Mouse (Mus musculus) embryonic facial prominence, embryonic 11.5 days (tissue): ENCODE measurements around the gene Ehhadh. TPM values are rescaled to one million over a fixed set of nuclear protein-coding genes. Genes with fewer than 3 reads are reported as not detected.
A peak's percentile ranks its signal among the peaks of the same experiment; 100 is the strongest.

Source experiments
- ATAC-seq: fragments of 200-750 bp; cut with Nextera tagmentation; replicated peaks from 2 replicates; pipeline ENCODE4 v1.8.0; 2017; ENCODE audit warnings: low read depth; ENCODE audit not compliant: insufficient number of reproducible peaks, low FRiP score, low TSS enrichment
- DNase-seq: peaks from one replicate; pipeline ENCODE4 v3.0.0-alpha.2; 2015; ENCODE audit warnings: low spot score
- H3K27ac ChIP-seq: fragments of 300-500 bp; sonication (generic); replicated peaks from 2 replicates; pipeline ENCODE4 v1.5.1; 2014; ENCODE audit warnings: mild to moderate bottlenecking, low read depth, low read length, control low read depth
- H3K27me3 ChIP-seq: fragments of 300-500 bp; sonication (generic); 2 replicates; pipeline ENCODE4 v1.6.1; 2014; ENCODE audit warnings: mild to moderate bottlenecking, low read length, moderate library complexity, mixed read lengths; ENCODE audit not compliant: control insufficient read depth, insufficient read depth
- H3K36me3 ChIP-seq: fragments of 300-500 bp; sonication (generic); replicated peaks from 2 replicates; pipeline ENCODE4 v1.6.1; 2014; ENCODE audit warnings: low read depth, mild to moderate bottlenecking, low read length, moderate library complexity, mixed read lengths; ENCODE audit not compliant: control insufficient read depth, insufficient read depth
- H3K4me1 ChIP-seq: fragments of 300-500 bp; sonication (generic); 2 replicates; pipeline ENCODE4 v1.6.1; 2014; ENCODE audit warnings: low read length, mixed read lengths; ENCODE audit not compliant: control insufficient read depth, insufficient read depth
- H3K4me2 ChIP-seq: fragments of 300-500 bp; sonication (generic); 2 replicates; pipeline ENCODE4 v1.6.1; 2014; ENCODE audit warnings: low read depth, mild to moderate bottlenecking, control low read depth, low read length, moderate library complexity
- H3K4me3 ChIP-seq: fragments of 300-500 bp; sonication (generic); 2 replicates; pipeline ENCODE4 v1.5.1; 2014; ENCODE audit warnings: low read depth, low read length, control low read depth
- H3K9ac ChIP-seq: fragments of 300-500 bp; sonication (generic); replicated peaks from 2 replicates; pipeline ENCODE4 v1.6.1; 2014; ENCODE audit warnings: mild to moderate bottlenecking, control low read depth, low read length
- H3K9me3 ChIP-seq: fragments of 300-500 bp; sonication (generic); replicated peaks from 2 replicates; pipeline ENCODE4 v1.6.1; 2016; ENCODE audit warnings: mild to moderate bottlenecking, low read length, inconsistent platforms, mixed read lengths; ENCODE audit not compliant: control insufficient read depth
- WGBS: fragments of 180-500 bp; shearing (Covaris S2); extraction: QIAGEN DNeasy Blood & Tissue Kit; methylation state at CpG from one replicate; pipeline ENCODE4 v1.1.7; 2014; 5-methylcytosine and 5-hydroxymethylcytosine counted together
- polyA plus RNA-seq: library from polyadenylated mRNA; unstranded; fragments of >200 nt; fragmentation: Nextera tagmentation; extraction: Ambion mirVana; gene quantifications from 2 replicates; pipeline ENCODE4 v1.2.1, GENCODE M21; 2014

Ehhadh gene
- polyA plus RNA-seq, 1 experiment from 2014 or later = 2.1 TPM

DNA sequence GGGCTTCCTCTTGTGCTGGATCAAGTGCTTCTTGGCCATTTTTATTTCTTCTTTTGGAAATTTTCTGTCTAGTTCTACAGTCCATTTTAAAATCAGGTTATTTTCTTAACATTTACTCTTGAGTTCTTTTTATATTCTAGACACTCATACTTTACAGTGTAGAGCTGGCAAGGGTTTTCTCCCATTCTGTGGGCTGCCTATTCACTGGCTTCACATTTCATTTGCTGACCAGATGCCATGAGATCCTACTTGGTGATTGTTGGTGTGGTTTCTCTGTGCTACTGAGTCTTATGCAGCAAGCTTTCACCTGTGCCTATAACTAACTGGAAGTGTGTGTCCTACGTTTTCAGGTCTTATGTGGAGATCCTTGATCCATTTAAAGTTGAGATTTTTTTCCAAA is 29.2 kb downstream of the Ehhadh start:
- H3K9me3 ChIP-seq = no peaks in the 10 kb centered on the region
- no peak overlapping the region for H3K27ac ChIP-seq
- DNase-seq (no peak), ATAC-seq (no peak)
- no peaks in the 10 kb centered on the region for H3K36me3 ChIP-seq
- H3K4me3 ChIP-seq = no peak overlapping the region
- H3K27me3 ChIP-seq = no peaks in the 10 kb centered on the region
- no peak overlapping the region for H3K4me2 ChIP-seq
- no peaks in the 10 kb centered on the region for H3K4me1 ChIP-seq
- no peak overlapping the region for H3K9ac ChIP-seq
- 73% methylated on average over 1 of the region's 1 CpGs for WGBS

DNA sequence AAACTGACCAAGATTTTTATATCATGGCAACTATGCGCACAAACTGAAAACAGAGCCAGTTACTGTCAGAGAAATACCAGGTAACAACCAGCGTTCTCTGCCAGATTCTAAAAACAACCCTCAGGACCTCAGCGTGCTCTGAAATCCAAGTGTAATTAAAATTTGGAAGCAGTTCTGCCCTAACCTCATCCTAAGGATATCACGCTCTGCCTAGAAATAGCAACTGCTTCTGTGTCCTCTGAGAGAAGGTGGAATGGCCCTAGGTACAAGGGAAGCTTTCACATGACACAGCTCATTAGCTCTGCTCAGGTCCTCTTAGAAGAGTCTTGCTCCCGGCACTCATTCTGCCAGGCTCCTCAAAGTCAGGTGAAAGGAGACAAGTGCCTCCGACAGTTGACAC is 44.2 kb downstream of the Ehhadh start:
- 90% methylated on average over 6 of the region's 6 CpGs for WGBS
- Histone ChIP-seq H3K27ac (no peak overlapping the region), H3K9me3 (no peaks in the 10 kb centered on the region), H3K4me2 (no peak overlapping the region), H3K9ac (no peak overlapping the region), H3K4me3 (no peak overlapping the region), H3K36me3 (no peaks in the 10 kb centered on the region), H3K4me1 (no peaks in the 10 kb centered on the region), H3K27me3 (no peaks in the 10 kb centered on the region)
- DNase-seq = no peak
- no peak for ATAC-seq

DNA sequence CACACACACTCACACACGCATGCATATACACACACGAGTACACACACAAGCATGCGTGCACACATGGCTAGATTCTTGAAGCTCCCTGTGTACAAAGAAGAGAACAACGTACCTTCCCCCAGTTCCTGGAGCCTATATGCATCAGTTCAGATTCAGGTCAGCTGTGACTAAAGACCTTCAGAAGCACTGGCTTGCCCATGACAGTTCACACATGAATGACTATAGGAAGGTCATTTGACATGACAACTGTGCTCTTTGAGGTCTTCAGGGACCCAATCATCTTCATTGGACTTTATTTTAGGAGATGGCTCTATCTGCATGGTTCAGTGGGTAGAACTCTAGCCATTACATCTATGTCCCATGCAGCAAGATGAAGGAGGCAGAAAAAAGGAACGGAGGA is 44.7 kb downstream of the Ehhadh start:
- no peak overlapping the region for H3K4me2 ChIP-seq
- DNase-seq = no peak
- H3K4me1 ChIP-seq = no peaks in the 10 kb centered on the region
- 86% methylated on average over 5 of the region's 5 CpGs for WGBS
- H3K27ac ChIP-seq = no peak overlapping the region
- no peak overlapping the region for H3K9ac ChIP-seq
- no peak for ATAC-seq
- H3K27me3 ChIP-seq = no peaks in the 10 kb centered on the region
- no peak overlapping the region for H3K4me3 ChIP-seq
- H3K9me3 ChIP-seq = no peaks in the 10 kb centered on the region
- H3K36me3 ChIP-seq = no peaks in the 10 kb centered on the region

DNA sequence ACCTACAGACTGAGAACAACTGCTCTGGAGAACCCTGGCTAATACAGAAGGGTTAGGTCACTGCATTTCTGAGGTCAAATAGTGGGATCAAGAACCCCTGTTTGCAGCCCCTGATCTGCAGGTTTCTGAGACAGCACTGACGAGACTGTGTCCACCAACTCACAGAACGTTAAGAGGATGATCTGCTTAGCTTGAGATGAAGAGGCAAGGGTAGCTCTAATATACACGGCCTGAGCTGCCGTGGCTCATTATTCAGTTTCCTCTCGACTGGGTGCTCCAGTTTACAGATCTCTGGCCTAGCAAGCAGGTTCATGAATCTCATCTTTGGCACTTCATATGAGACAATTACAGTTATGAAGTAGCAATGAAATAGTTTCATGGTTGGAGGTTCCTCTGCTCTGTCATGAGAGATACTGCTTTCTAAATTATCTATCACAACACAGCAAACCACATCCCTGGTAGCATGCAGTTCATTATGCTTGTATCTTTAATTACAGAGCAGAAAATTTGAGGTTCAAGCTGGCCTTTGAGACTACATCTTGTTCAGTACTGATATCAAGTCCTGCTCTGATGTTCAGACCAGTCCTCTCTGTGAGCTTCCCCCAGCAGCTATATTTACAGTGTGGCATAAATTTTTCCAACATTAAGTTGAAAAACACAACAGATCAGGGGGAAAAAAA is 45.3 kb downstream of the Ehhadh start:
- Histone ChIP-seq H3K27me3 (no peaks in the 10 kb centered on the region), H3K4me3 (no peak overlapping the region), H3K27ac (no peak overlapping the region), H3K9me3 (no peaks in the 10 kb centered on the region), H3K4me2 (no peak overlapping the region), H3K4me1 (no peaks in the 10 kb centered on the region), H3K9ac (no peak overlapping the region), H3K36me3 (no peaks in the 10 kb centered on the region)
- ATAC-seq (no peak), DNase-seq (no peak)
- 80% methylated on average over 5 of the region's 5 CpGs for WGBS

DNA sequence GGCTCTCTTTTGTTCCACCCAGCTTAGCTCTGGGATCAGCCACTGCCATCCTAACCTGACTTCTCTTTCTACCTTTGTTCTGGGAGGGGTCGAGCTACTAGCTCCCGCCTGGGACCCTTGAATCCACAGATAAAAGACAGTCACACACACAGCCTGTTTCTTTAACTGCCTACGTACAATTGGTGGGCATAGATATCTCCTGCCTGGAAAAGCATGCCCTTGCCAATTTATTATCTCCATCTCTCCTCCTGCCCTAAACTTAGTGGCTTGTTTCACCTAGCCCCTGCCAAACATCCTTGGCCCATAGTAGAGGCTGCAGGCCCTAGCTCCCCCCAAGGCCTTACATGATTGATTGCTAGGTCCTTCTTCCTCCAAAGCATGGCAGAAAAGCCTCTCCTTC is 46.1 kb downstream of the Ehhadh start:
- no peak overlapping the region for H3K9ac ChIP-seq
- H3K4me2 ChIP-seq = no peak overlapping the region
- H3K36me3 ChIP-seq = no peaks in the 10 kb centered on the region
- no peak overlapping the region for H3K27ac ChIP-seq
- no peaks in the 10 kb centered on the region for H3K4me1 ChIP-seq
- no peaks in the 10 kb centered on the region for H3K9me3 ChIP-seq
- H3K4me3 ChIP-seq = no peak overlapping the region
- 78% methylated on average over 3 of the region's 3 CpGs for WGBS
- DNase-seq = no peak
- no peaks in the 10 kb centered on the region for H3K27me3 ChIP-seq
- ATAC-seq = no peak

DNA sequence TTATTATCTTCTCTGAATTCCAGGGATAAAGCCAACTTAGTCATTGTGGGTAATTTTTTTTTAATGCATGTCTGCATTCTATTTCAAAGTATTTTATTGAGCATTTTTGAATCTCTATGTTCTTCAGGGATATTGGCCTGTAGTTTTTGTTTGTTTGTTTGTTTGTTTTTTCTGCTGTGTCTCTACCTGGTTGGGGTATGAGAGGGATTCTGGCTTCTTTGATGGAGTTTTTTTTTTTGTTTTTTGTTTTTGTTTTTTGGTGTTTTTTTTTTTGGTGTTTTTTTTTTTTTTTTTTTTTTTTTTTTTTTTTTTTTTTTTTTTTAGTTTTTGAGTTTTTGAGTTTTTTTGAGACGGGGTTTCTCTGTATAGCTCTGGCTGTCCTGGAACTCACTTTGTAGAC is 52.0 kb downstream of the Ehhadh start:
- WGBS = 100% methylated on average over 1 of the region's 1 CpGs
- Histone ChIP-seq H3K36me3 (no peaks in the 10 kb centered on the region), H3K4me1 (no peaks in the 10 kb centered on the region), H3K27ac (no peak overlapping the region), H3K9ac (no peak overlapping the region), H3K27me3 (no peaks in the 10 kb centered on the region), H3K4me2 (no peak overlapping the region), H3K9me3 (no peaks in the 10 kb centered on the region), H3K4me3 (no peak overlapping the region)
- DNase-seq = no peak
- ATAC-seq = no peak

DNA sequence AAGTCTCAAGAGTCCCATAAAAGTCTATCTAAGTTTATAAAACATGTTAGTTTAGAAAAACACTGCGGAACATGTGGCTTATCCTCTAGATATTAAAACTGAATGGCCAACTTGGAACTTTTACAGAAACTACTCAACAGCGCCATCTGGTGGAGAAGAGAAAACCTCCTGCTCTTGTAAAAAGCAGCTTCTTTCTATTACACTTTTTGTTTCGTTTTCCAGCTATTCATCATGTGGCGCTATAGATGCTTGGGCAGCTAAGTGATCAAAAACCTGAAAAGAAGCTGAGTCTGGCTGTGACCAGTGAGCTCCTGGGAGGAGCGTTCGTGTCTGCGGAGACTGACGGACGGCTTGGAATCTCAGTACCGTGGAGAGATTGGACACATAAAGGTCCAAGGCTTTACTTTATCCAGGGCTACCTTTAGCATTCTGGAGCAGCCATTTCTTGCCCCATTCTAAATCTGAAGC is 59.7 kb downstream of the Ehhadh start:
- H3K27me3 ChIP-seq = no peaks in the 10 kb centered on the region
- H3K27ac ChIP-seq = no peak overlapping the region
- no peaks in the 10 kb centered on the region for H3K9me3 ChIP-seq
- ATAC-seq (no peak), DNase-seq (peak; percentile 90)
- no peaks in the 10 kb centered on the region for H3K4me1 ChIP-seq
- no peak overlapping the region for H3K4me3 ChIP-seq
- WGBS = 46% methylated on average over 10 of the region's 10 CpGs
- no peaks in the 10 kb centered on the region for H3K36me3 ChIP-seq
- no peak overlapping the region for H3K9ac ChIP-seq
- no peak overlapping the region for H3K4me2 ChIP-seq

DNA sequence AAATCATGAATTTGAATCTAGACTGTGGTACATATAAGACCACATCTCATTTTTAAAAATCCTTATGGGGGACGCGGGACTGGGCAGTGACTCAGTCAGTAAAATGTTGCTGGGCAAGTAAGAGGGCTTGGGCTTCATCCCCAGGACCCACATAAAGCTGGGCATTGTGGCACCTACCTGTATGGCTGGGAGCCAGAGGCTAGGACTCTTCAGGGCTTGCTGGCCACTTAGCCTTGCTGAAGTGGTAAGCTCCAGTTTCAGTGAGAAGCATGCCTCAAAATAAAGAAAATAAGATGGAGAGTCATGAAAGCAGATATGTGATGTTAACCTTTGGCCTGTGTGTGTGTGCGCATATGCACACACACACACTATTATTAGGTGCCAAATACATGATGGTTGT is 60.2 kb downstream of the Ehhadh start:
- DNase-seq = no peak
- H3K9me3 ChIP-seq = no peaks in the 10 kb centered on the region
- 92% methylated on average over 3 of the region's 3 CpGs for WGBS
- no peak for ATAC-seq
- H3K4me2 ChIP-seq = no peak overlapping the region
- H3K36me3 ChIP-seq = no peaks in the 10 kb centered on the region
- H3K4me3 ChIP-seq = no peak overlapping the region
- no peak overlapping the region for H3K27ac ChIP-seq
- no peaks in the 10 kb centered on the region for H3K27me3 ChIP-seq
- no peaks in the 10 kb centered on the region for H3K4me1 ChIP-seq
- H3K9ac ChIP-seq = no peak overlapping the region
